Mouse (Mus musculus): ENCODE measurements at regions not wholly inside any gene's neighbourhood (a gene's known extent, or its start where the extent isn't known, plus 50 kb on each side); places are given as distances from the start of the nearest gene placed in this dataset.
A peak's percentile ranks its signal among the peaks of the same experiment; 100 is the strongest.

- 13% methylated on average over 3 of the region's 3 CpGs for WGBS
- H3K4me3 ChIP-seq (ENCODE audit: low read depth, low read length) = no peak overlapping the region
- no peaks in the 10 kb centered on the region for H3K27me3 ChIP-seq (ENCODE audit: control insufficient read depth, insufficient read depth, low read length)
- no peak overlapping the region for H3K4me2 ChIP-seq (replicated peaks; ENCODE audit: low read depth)
- H3K36me3 ChIP-seq (ENCODE audit: control insufficient read depth, insufficient read depth, low read length) = no peaks in the 10 kb centered on the region
- no peak for DNase-seq (ENCODE audit: low spot score)
- H3K27ac ChIP-seq (replicated peaks) = no peak overlapping the region
- H3K4me1 ChIP-seq (replicated peaks; ENCODE audit: control insufficient read depth, insufficient read depth) = 0 out of 2 replicates have a peak, but pooled peaks cover 3% of the 10 kb centered on the region
- H3K9me3 ChIP-seq (ENCODE audit: control insufficient read depth, low read length) = no peaks in the 10 kb centered on the region
- ATAC-seq (ENCODE audit: low FRiP score, low TSS enrichment) = no peak
- TF ChIP-seq CTCF (IDR thresholded peaks at IDR 0.05; ENCODE audit: low read depth) (no peak), EP300 (optimal IDR thresholded peaks at IDR 0.05) (no peak)
- no peak overlapping the region for H3K9ac ChIP-seq (ENCODE audit: low read length)
Observed at GRCm38 (mm10) chr10:24357636-24358035, 134.3 kb downstream of the Moxd1 start.

- H3K27ac ChIP-seq (replicated peaks) = no peak overlapping the region
- ATAC-seq (ENCODE audit: low FRiP score, low TSS enrichment) = no peak
- TF ChIP-seq CTCF (IDR thresholded peaks at IDR 0.05; ENCODE audit: low read depth) (no peak), EP300 (optimal IDR thresholded peaks at IDR 0.05) (no peak)
- no peak overlapping the region for H3K4me2 ChIP-seq (replicated peaks; ENCODE audit: low read depth)
- no peak overlapping the region for H3K4me3 ChIP-seq (ENCODE audit: low read depth, low read length)
- H3K4me1 ChIP-seq (replicated peaks; ENCODE audit: control insufficient read depth, insufficient read depth) = 0 out of 2 replicates have a peak, but pooled peaks cover 3% of the 10 kb centered on the region
- no peaks in the 10 kb centered on the region for H3K36me3 ChIP-seq (ENCODE audit: control insufficient read depth, insufficient read depth, low read length)
- no peak for DNase-seq (ENCODE audit: low spot score)
- 45% methylated on average over 3 of the region's 3 CpGs for WGBS
- H3K27me3 ChIP-seq (ENCODE audit: control insufficient read depth, insufficient read depth, low read length) = no peaks in the 10 kb centered on the region
- no peaks in the 10 kb centered on the region for H3K9me3 ChIP-seq (ENCODE audit: control insufficient read depth, low read length)
- H3K9ac ChIP-seq (ENCODE audit: low read length) = no peak overlapping the region
Observed at GRCm38 (mm10) chr10:24361424-24361823, 138.1 kb downstream of the Moxd1 start.

GRCm38 (mm10) chr10:24365369-24365768, 142.1 kb downstream of the Moxd1 start:
- DNase-seq (ENCODE audit: low spot score) (no peak), ATAC-seq (ENCODE audit: low FRiP score, low TSS enrichment) (no peak)
- H3K9ac ChIP-seq (ENCODE audit: low read length) = no peak overlapping the region
- 74% methylated on average over 5 of the region's 5 CpGs for WGBS
- no peaks in the 10 kb centered on the region for H3K27me3 ChIP-seq (ENCODE audit: control insufficient read depth, insufficient read depth, low read length)
- H3K4me2 ChIP-seq (replicated peaks; ENCODE audit: low read depth) = no peak overlapping the region
- H3K36me3 ChIP-seq (ENCODE audit: control insufficient read depth, insufficient read depth, low read length) = no peaks in the 10 kb centered on the region
- TF ChIP-seq CTCF (IDR thresholded peaks at IDR 0.05; ENCODE audit: low read depth) (no peak), EP300 (optimal IDR thresholded peaks at IDR 0.05) (no peak)
- no peak overlapping the region for H3K4me3 ChIP-seq (ENCODE audit: low read depth, low read length)
- H3K27ac ChIP-seq (replicated peaks) = no peak overlapping the region
- 0 out of 2 replicates have a peak, but pooled peaks cover 3% of the 10 kb centered on the region for H3K4me1 ChIP-seq (replicated peaks; ENCODE audit: control insufficient read depth, insufficient read depth)
- H3K9me3 ChIP-seq (ENCODE audit: control insufficient read depth, low read length) = no peaks in the 10 kb centered on the region

- no peaks in the 10 kb centered on the region for H3K27me3 ChIP-seq (ENCODE audit: control insufficient read depth, insufficient read depth, low read length)
- no peaks in the 10 kb centered on the region for H3K36me3 ChIP-seq (ENCODE audit: control insufficient read depth, insufficient read depth, low read length)
- TF ChIP-seq EP300 (optimal IDR thresholded peaks at IDR 0.05) (no peak), CTCF (IDR thresholded peaks at IDR 0.05; ENCODE audit: low read depth) (no peak)
- no peak overlapping the region for H3K27ac ChIP-seq (replicated peaks)
- no peak for ATAC-seq (ENCODE audit: low FRiP score, low TSS enrichment)
- 74% methylated on average over 5 of the region's 5 CpGs for WGBS
- H3K9me3 ChIP-seq (ENCODE audit: control insufficient read depth, low read length) = no peaks in the 10 kb centered on the region
- no peak overlapping the region for H3K4me3 ChIP-seq (ENCODE audit: low read depth, low read length)
- H3K4me1 ChIP-seq (replicated peaks; ENCODE audit: control insufficient read depth, insufficient read depth) = no peaks in the 10 kb centered on the region
- H3K4me2 ChIP-seq (replicated peaks; ENCODE audit: low read depth) = no peak overlapping the region
- H3K9ac ChIP-seq (ENCODE audit: low read length) = no peak overlapping the region
- DNase-seq (ENCODE audit: low spot score) = no peak
Observed at GRCm38 (mm10) chr10:24367010-24367409, 143.7 kb downstream of the Moxd1 start.

- H3K4me1 ChIP-seq (replicated peaks; ENCODE audit: control insufficient read depth, insufficient read depth) = no peaks in the 10 kb centered on the region
- no peak overlapping the region for H3K27ac ChIP-seq (replicated peaks)
- ATAC-seq (ENCODE audit: low FRiP score, low TSS enrichment) (no peak), DNase-seq (ENCODE audit: low spot score) (no peak)
- H3K4me3 ChIP-seq (ENCODE audit: low read depth, low read length) = no peak overlapping the region
- H3K9me3 ChIP-seq (ENCODE audit: control insufficient read depth, low read length) = no peaks in the 10 kb centered on the region
- no peak overlapping the region for H3K9ac ChIP-seq (ENCODE audit: low read length)
- WGBS = 34% methylated on average over 6 of the region's 6 CpGs
- H3K36me3 ChIP-seq (ENCODE audit: control insufficient read depth, insufficient read depth, low read length) = no peaks in the 10 kb centered on the region
- no peaks in the 10 kb centered on the region for H3K27me3 ChIP-seq (ENCODE audit: control insufficient read depth, insufficient read depth, low read length)
- H3K4me2 ChIP-seq (replicated peaks; ENCODE audit: low read depth) = no peak overlapping the region
- no peak for TF ChIP-seq CTCF (IDR thresholded peaks at IDR 0.05; ENCODE audit: low read depth)
- TF ChIP-seq EP300 (optimal IDR thresholded peaks at IDR 0.05) = no peak
Observed at GRCm38 (mm10) chr10:24373957-24374356, 150.6 kb downstream of the Moxd1 start.

GRCm38 (mm10) chr10:24379291-24379690, 156.0 kb downstream of the Moxd1 start:
- H3K9ac ChIP-seq (ENCODE audit: low read length) = no peak overlapping the region
- no peaks in the 10 kb centered on the region for H3K9me3 ChIP-seq (ENCODE audit: control insufficient read depth, low read length)
- no peak for TF ChIP-seq EP300 (optimal IDR thresholded peaks at IDR 0.05)
- TF ChIP-seq CTCF (IDR thresholded peaks at IDR 0.05; ENCODE audit: low read depth) = no peak
- no peaks in the 10 kb centered on the region for H3K27me3 ChIP-seq (ENCODE audit: control insufficient read depth, insufficient read depth, low read length)
- no peaks in the 10 kb centered on the region for H3K4me1 ChIP-seq (replicated peaks; ENCODE audit: control insufficient read depth, insufficient read depth)
- no peak for DNase-seq (ENCODE audit: low spot score)
- H3K36me3 ChIP-seq (ENCODE audit: control insufficient read depth, insufficient read depth, low read length) = no peaks in the 10 kb centered on the region
- no peak overlapping the region for H3K27ac ChIP-seq (replicated peaks)
- no peak overlapping the region for H3K4me3 ChIP-seq (ENCODE audit: low read depth, low read length)
- ATAC-seq (ENCODE audit: low FRiP score, low TSS enrichment) = 0 out of 2 replicates have a peak, but pooled peaks have one; percentile 29
- no peak overlapping the region for H3K4me2 ChIP-seq (replicated peaks; ENCODE audit: low read depth)
- WGBS = 40% methylated on average over 5 of the region's 5 CpGs

Measured in stomach, postnatal 0 days (tissue).